Mouse (Mus musculus) macrophage (primary cell): Measurements from ENCODE around the gene Gnat2. TPM values are rescaled to one million over a fixed set of nuclear protein-coding genes. Genes with fewer than 3 reads are reported as not detected.

Experiments
- H3K27ac ChIP-seq: fragments of 350-480 bp; formaldehyde crosslinking; 2 replicates; pipeline ENCODE4 v1.9.0; 2021
- H3K36me3 ChIP-seq: fragments of 350-480 bp; formaldehyde crosslinking; 2 replicates; pipeline ENCODE4 v1.9.0; 2021; ENCODE audit errors: inconsistent target
- H3K4me3 ChIP-seq: fragments of 350-480 bp; formaldehyde crosslinking; 2 replicates; pipeline ENCODE4 v1.9.0; 2021; ENCODE audit errors: inconsistent target
- H3K79me2 ChIP-seq: fragments of 350-480 bp; formaldehyde crosslinking; 2 replicates; pipeline ENCODE4 v1.9.0; 2021; ENCODE audit errors: inconsistent target
- WGBS: methylation state at CpG from one replicate; pipeline ENCODE4 v1.1.7; 2026; ENCODE audit warnings: inconsistent platforms; ENCODE audit not compliant: missing documents; 5-methylcytosine and 5-hydroxymethylcytosine counted together
- polyA plus RNA-seq: library from polyadenylated mRNA; stranded (reverse); fragments of 250-400 nt; gene quantifications from 3 replicates; pipeline ENCODE4 v1.2.4, GENCODE M21; 2018; ENCODE audit warnings: inconsistent platforms
- total RNA-seq, 78 experiments: library from RNA; depleted of rRNA; stranded (reverse); fragments of 250-400 nt; gene quantifications; 1 replicate in 9 of 78; 2 replicates in 24 of 78; 3 replicates in 43 of 78; 4 replicates in 2 of 78; pipeline ENCODE4 v1.2.4; 2018; ENCODE audit warnings: inconsistent platforms in 56 of 78

Gnat2 gene
- not detected for total RNA-seq (2018; cell fraction: chromatin; rRNA removed)
- total RNA-seq (2018; cell fraction: cytosol; rRNA removed): under 1 TPM in 2 of 26 experiments, not detected in 24; 0.07 to 0.12 TPM
- total RNA-seq (2018; cell fraction: nucleus; rRNA removed): not detected
- not detected in 3 replicates for polyA plus RNA-seq

DNA sequence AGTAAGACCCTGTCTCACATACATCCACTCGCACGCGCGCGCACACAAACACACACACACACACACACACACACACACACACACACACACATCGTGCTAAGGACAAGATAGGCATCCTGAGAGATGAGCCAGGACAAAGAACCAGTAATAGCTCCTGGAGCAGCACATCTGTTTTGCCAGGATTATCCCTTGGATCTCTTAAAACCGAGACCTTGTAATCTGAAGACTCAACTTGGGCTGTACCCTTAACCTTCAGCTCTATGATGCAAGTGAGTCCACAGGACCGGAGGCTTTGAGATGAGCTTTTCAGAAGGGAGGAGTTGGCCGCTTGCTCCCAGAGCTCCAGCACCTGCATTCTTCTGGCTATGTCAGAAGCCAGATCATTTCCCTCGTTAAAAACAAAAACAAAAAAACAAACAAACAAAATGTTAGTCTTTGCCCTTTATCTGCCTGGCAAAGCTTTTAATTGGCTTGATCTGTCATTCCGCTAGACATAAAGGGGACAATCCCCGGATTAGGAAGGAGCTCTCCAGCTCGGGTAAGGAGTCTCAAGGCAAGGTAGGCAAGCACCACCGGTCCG is at the start of gene Gnat2:
TSS of gene Gnat2 (plus strand) at position 254 of the 580 bp plus-strand sequence.
- 85% methylated on average over 10 of the region's 15 CpGs for WGBS
- no peak within 1 kb of the TSS for H3K27ac ChIP-seq
- H3K36me3 ChIP-seq: no peaks in the 10 kb centered on the region
- no peak within 1 kb of the TSS for H3K4me3 ChIP-seq
- no peaks in the 10 kb centered on the region for H3K79me2 ChIP-seq

DNA sequence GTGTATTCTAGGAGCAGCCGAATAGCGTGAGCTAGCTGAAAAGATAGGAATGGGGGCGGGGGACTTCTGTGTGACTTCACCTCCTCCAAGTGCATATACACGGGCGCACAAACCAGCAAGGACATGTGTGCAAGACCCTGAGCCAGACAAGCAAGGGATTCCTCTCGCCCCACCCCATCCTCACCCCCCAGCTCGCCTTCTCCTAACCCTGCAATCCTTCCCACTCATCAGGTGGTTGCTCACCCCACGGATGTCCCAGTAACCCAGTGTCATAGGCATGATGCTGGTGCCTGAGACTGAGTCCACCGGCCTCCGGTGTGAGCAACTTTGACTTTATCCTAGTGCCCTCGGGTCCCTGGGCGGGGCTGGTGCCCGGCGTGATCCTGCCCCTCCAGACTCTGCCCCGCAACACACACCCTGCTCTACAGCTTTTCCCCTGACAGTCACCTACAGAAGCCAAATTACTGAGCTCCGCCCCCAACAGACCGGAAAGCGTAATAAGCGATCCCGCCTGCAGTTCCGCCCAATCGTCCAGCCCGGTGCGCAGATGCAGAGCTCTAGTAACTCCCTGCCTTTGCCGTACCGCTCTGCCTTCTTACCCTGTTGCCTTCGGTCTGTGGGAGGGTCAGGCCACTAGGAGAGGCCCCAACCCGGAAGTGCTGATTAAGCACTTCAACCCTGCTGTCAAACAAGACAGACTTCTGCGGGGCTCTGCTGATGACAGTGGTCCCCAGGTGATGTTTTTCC is 48.0 kb upstream of the Gnat2 start, which contains the start of gene Gstm4:
TSS of gene Gstm4 (minus strand) at position 501 of the 747 bp plus-strand sequence.
- H3K79me2 ChIP-seq: no peaks in the 10 kb centered on the region
- WGBS: 5% methylated on average over 29 of the region's 29 CpGs
- peak within 1 kb of the TSS; percentile 57 for H3K27ac ChIP-seq
- peak within 1 kb of the TSS; percentile 52 for H3K4me3 ChIP-seq
- no peaks in the 10 kb centered on the region for H3K36me3 ChIP-seq

DNA sequence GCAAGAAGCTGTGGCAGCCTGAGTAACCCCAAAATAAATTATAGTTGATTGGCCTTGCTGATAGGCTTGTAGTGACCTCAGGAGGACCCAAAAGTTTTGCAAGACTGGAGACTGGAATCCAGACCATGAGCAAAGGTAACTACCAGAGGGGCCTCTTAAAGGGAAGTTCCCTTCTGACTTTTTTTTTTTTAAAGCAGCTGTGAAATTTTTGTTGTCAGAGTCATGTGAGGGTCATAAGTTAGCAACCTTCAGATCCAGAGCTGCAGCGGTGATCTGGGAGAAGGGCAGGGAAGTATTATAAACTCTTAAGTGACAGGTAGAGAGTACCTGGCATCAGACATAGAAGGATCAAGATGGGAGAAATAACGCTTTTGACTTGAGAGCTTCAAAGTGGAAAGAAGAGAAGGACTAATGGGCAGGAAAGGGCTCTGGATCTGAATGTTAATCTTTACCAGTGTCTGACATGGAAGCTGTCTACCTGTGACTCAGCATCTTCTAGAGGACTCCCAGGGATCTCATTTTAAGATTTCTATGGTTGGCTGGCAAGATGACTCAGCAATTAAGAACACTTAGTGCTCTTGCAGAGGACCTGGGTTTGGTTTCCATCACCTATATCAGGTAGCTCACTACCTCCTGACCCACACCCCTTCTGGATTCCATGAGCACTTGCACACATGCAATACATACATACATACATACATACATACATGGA is 45.5 kb upstream of the Gnat2 start:
- Histone ChIP-seq H3K36me3 (no peaks in the 10 kb centered on the region), H3K79me2 (no peaks in the 10 kb centered on the region), H3K27ac (peak overlapping the region; percentile 39), H3K4me3 (no peak overlapping the region)
- 55% methylated on average over 2 of the region's 2 CpGs for WGBS

DNA sequence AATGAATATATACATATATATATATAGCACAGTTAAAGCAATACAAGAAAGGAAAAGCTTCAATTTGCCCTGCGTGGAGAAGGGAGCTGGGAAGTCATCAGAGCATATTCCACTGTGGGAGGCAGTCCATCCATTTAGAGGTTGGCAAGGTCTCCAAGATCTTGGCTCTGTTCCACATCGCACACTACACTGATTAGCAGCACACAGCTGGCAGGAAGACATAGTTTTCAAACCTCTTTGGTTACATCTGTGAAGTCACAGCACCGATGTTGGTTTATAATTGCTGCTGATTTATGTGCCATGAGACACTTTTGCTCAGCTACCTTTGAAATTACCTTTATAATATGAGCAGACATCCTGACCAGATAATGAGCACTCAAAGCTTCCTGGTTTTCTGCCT is 44.3 kb upstream of the Gnat2 start:
- H3K79me2 ChIP-seq: no peaks in the 10 kb centered on the region
- WGBS: 76% methylated on average over 3 of the region's 3 CpGs
- H3K4me3 ChIP-seq: no peak overlapping the region
- no peak overlapping the region for H3K27ac ChIP-seq
- H3K36me3 ChIP-seq: no peaks in the 10 kb centered on the region

DNA sequence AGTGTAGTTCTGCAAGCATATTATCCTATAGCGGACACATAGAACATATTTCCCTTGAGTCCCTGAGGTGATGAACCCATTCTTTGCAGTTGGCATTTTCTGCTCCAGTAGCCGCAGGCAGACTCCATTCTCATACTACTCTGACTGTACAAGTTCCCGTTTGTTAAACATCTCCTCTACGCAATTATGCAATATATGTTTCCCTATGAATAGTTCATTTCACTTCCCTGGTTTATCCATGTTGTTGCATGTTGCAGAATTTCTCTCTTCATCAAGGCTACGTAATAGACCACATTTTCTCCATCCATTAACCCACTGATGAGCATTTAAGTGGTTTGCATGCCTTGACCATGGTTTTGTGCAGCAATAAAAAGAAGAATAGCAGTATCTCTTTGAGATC is 42.1 kb upstream of the Gnat2 start:
- Histone ChIP-seq H3K4me3 (no peak overlapping the region), H3K79me2 (no peaks in the 10 kb centered on the region), H3K36me3 (no peaks in the 10 kb centered on the region), H3K27ac (no peak overlapping the region)
- WGBS: 39% methylated on average over 5 of the region's 5 CpGs

DNA sequence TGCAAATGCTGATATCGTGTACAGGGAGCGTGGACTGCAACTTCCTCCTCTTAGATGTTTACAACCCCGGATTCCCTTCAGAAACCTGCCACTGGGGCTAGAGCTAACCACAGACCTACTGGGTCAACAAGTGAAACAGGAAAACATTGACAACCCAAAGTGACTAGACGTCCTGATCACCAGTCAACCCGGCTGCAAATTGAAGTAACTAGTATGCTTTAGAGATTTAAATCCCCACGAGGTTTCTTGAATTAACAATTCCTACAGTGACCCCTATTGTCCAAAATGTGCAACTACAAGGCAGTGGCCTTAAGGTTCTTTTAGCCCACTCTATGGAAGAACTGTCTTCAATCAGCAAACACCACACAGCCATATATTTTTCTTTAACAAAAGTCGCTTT is 31.2 kb upstream of the Gnat2 start:
- peak overlapping the region; percentile 11; the same call in 1 of the 2 replicates for H3K4me3 ChIP-seq
- H3K36me3 ChIP-seq: no peaks in the 10 kb centered on the region
- peak overlapping the region; percentile 15; the same call in 1 of the 2 replicates for H3K27ac ChIP-seq
- H3K79me2 ChIP-seq: no peaks in the 10 kb centered on the region
- 4% methylated on average over 7 of the region's 7 CpGs for WGBS

DNA sequence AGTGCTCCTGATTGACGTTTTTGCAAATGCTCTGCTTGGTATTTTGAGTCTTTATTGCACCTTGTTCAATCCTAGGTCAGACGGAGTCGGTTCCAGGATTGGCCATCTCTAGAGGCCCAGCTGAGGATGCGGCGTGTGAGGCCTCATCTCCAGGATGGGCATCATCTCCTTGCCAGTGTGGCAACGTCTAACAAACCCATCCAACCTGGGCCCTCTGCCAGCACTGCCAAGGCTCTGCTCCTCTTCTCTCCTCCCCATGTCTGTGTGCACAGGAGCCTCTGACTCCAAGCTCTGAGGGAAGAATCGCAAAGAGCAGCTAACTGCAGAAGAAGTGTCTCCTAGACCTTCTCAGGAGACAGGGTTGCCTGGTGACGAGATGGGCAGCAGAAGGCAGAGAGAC is 29.9 kb upstream of the Gnat2 start:
- WGBS: 76% methylated on average over 8 of the region's 8 CpGs
- Histone ChIP-seq H3K4me3 (no peak overlapping the region), H3K36me3 (no peaks in the 10 kb centered on the region), H3K27ac (no peak overlapping the region), H3K79me2 (no peaks in the 10 kb centered on the region)

DNA sequence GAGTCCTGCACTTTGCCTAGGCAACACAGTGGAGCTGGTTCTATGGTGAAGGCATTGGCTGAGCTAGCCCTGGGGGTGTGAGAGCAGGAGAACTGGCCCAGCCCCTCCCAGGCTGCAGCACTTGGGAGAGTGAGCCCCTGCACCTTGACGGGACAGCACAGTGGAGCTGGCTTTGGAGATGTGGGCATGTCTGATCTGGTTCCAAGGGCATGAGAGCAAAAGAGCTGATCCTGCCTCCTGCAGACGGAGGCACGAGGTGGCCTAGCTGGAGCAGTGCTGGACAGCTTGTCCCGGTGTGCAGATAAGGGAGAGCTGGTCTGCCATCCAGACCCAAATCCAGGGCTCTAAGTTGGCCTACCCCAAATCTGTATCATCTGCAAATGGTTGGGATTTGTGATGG is 27.9 kb upstream of the Gnat2 start:
- Histone ChIP-seq H3K27ac (no peak overlapping the region), H3K36me3 (no peaks in the 10 kb centered on the region), H3K79me2 (no peaks in the 10 kb centered on the region), H3K4me3 (no peak overlapping the region)
- WGBS: 94% methylated on average over 3 of the region's 4 CpGs

DNA sequence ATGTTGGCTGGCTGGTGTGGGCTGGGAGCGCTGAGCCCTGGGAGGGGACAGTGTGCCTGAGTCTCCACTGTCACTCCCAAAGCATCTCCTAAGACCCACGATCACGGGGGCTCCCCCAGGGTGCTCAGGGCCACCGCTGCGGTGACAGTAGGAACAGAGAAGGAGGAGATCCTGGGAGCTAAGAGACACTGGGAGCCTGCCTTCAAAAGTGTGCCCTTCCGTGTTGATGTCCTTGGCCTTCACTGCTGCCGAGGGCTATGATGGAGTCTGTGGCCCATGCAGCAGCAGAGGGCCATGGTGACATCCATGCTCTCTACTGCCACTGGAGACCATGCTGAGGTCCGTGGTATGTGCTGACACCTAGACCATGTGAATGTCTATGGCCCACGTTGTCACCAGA is 27.0 kb upstream of the Gnat2 start:
- Histone ChIP-seq H3K79me2 (no peaks in the 10 kb centered on the region), H3K4me3 (no peak overlapping the region), H3K27ac (no peak overlapping the region), H3K36me3 (no peaks in the 10 kb centered on the region)
- 83% methylated on average over 9 of the region's 9 CpGs for WGBS

DNA sequence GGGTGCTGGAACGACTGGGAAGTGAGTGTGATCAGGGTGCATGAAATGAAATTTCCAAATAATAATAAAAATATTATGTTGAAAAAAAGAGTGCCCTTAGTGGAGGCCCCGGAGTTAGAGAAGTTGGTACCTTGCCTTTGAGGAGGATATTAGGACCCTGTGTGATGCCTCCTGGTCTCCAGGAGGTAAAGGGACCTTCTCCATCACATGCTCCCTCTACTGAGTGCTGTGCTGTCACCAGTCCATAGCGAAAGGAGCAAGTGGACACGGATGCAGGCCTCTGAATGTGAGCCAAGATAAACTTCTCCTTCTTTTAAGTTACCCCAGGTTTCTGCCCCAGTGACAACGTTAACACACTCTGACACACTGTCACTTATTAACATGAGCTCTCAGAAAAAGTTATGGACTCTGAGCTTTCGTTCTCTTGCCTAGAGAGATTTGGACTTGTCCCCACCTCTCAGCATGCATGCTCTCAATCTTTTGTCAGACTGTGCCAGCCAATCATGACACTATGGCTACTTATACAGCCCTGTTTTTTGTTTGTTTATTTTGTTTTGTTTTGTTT is 25.1 kb upstream of the Gnat2 start:
- Histone ChIP-seq H3K27ac (no peak overlapping the region), H3K79me2 (no peaks in the 10 kb centered on the region), H3K4me3 (no peak overlapping the region), H3K36me3 (no peaks in the 10 kb centered on the region)
- 56% methylated on average over 6 of the region's 6 CpGs for WGBS

DNA sequence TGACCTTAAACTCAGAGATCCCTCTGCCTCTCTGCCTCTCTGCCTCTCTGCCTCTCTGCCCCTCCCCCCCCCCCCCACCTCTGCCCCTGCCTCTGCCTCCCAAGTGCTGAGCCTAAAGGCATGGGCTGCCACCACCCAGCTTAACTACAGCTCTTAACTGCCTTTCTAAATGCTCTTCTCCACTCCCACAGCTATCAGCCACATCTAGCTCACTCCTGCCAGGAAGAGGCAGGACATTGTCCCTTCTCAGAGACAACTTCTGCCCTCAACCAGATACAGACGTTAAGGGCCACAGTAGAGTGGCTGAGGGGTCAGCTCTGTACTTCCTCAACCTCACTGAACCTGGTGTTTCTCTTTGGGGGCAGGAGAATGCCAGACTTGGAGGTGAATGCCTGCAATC is 23.8 kb upstream of the Gnat2 start:
- Histone ChIP-seq H3K27ac (no peak overlapping the region), H3K79me2 (no peaks in the 10 kb centered on the region), H3K36me3 (no peaks in the 10 kb centered on the region), H3K4me3 (no peak overlapping the region)
- 0% methylated on average over 1 of the region's 1 CpGs for WGBS

DNA sequence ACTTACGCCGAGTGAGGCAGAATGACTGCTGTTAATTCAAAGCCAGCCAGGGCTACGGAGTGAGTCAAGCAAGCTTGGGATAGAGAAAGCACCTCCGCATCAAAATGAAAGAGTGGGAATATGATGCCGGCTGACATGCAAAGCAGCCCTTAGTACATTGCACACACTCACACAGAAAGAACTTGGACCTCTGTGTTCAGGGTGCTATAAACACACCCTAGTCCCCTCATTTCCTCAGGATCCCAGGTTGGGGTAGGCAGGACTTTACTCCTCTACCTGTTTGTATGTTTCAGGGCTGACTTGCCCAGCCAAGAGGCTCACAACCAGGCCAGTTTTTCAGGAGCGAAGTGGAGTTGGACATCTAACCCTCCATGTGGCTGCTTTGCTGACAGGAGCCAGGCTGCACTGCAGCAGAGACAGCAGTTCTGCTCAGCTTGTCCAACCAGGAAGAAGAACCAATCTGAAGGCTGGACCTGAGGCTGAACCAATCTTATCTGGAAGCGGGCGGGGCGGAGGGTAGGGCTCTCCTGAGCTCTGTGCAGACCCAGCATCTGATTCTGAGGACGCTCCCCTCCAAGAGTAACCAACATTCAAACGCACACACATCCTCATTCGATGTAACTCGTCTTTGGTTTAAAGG is 23.2 kb upstream of the Gnat2 start:
- Histone ChIP-seq H3K36me3 (0 out of 2 replicates have a peak, but pooled peaks cover 4% of the 10 kb centered on the region), H3K27ac (no peak overlapping the region), H3K79me2 (no peaks in the 10 kb centered on the region), H3K4me3 (no peak overlapping the region)
- WGBS: 79% methylated on average over 10 of the region's 13 CpGs

DNA sequence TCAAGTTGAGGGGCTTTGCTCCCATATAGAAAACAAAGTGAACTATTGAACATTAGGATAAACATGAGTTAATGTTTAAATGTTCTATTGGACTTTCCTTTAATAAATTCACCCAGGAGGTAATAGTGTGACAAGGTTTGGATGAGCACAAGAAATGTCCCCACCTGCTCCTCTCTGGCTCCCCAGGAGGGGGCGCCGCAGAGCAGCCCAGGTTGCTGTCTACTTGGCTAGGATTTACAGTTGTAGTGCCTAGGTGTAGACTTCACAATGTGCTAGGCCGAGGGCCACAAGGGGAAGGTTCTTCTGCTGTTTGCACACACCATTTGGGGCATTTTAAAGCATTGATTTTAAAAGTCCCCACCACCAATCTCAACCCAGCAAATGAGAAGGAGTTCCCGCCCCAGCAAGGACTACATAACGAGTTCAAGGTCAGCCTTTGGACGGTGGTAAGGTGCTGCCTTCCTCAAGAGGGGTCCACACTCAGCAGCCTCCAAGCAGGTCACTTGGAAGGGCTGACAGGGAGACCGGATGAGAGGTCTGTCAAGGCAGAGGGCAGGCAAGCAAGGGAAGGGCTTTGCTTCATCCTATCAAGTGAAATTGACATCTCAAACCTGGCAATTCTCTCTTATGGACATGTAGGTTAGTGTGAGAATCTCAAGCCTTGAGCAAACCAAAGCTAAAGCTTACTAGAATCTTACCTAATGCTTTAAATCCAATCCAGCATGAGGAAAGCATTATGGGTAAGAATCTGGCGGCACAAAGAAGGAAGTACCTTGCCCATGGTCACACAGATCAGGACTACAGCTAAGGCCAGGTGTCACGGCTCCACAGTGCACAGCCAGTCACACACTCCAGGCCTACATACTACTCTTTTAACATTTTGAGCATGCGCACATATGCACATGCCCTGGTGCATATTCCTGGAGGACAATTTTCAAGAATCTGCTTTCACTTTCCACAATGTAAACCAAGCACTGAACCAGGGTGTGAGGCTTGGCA is 22.0 kb upstream of the Gnat2 start:
- Histone ChIP-seq H3K36me3 (peaks cover 16% of the 10 kb centered on the region), H3K4me3 (no peak overlapping the region), H3K27ac (no peak overlapping the region), H3K79me2 (no peaks in the 10 kb centered on the region)
- whole genome bisulfite sequencing: 58% methylated on average over 10 of the region's 10 CpGs
